Mouse (Mus musculus) kidney, postnatal 25 days (tissue): ENCODE measurements at regions not wholly inside any gene's neighbourhood (a gene's known extent, or its start where the extent isn't known, plus 50 kb on each side); places are given as distances from the start of the nearest gene placed in this dataset.

Experiments
- DNase-seq, 2 experiments: peaks; one replicate each; pipeline ENCODE4 v3.0.0; 2021; ENCODE audit warnings: mixed read lengths in 2 of 2

GRCm38 (mm10) chr15:63527318-63527717 is 317.7 kb downstream of the Gsdmc2 start:
- no peak for DNase-seq

GRCm38 (mm10) chr15:63526820-63527219 is 318.2 kb downstream of the Gsdmc2 start:
- no peak for DNase-seq

- no peak for DNase-seq
These were observed 327.7 kb downstream of the Gsdmc2 start for GRCm38 (mm10) chr15:63517301-63517700.

GRCm38 (mm10) chr15:63500453-63500852 is 344.5 kb downstream of the Gsdmc2 start:
- no peak for DNase-seq

GRCm38 (mm10) chr15:63498483-63498882 is 346.5 kb downstream of the Gsdmc2 start:
- no peak for DNase-seq

GRCm38 (mm10) chr15:63497207-63497606 is 347.8 kb downstream of the Gsdmc2 start:
- no peak for DNase-seq

- DNase-seq, result no peak
These were observed 360.1 kb downstream of the Gsdmc2 start for GRCm38 (mm10) chr15:63484910-63485309.

- DNase-seq, result peak in 1 of 2 experiments; percentile 2
These were observed 360.6 kb downstream of the Gsdmc2 start for GRCm38 (mm10) chr15:63484217-63484887.

- DNase-seq, result no peak
These were observed 365.6 kb downstream of the Gsdmc2 start for GRCm38 (mm10) chr15:63479270-63479805.

GRCm38 (mm10) chr15:63466916-63467315 is 378.1 kb downstream of the Gsdmc2 start:
- DNase-seq, result no peak

GRCm38 (mm10) chr15:63452529-63452928 is 392.4 kb downstream of the Gsdmc2 start:
- no peak for DNase-seq

GRCm38 (mm10) chr15:63446288-63446687 is 398.7 kb downstream of the Gsdmc2 start:
- DNase-seq, result no peak

GRCm38 (mm10) chr15:63445016-63445415 is 400.0 kb downstream of the Gsdmc2 start:
- DNase-seq, result no peak

GRCm38 (mm10) chr15:63442146-63442780 is 402.7 kb downstream of the Gsdmc2 start:
- no peak for DNase-seq

- DNase-seq, result no peak
These were observed 432.3 kb downstream of the Gsdmc2 start for GRCm38 (mm10) chr15:63412649-63413048.

GRCm38 (mm10) chr15:63411771-63412118 is 433.2 kb downstream of the Gsdmc2 start:
- DNase-seq, result no peak

GRCm38 (mm10) chr15:63410994-63411770 is 433.8 kb downstream of the Gsdmc2 start:
- DNase-seq, result no peak

GRCm38 (mm10) chr15:63400445-63400844 is 444.5 kb downstream of the Gsdmc2 start:
- DNase-seq, result no peak

- DNase-seq, result no peak
These were observed 445.0 kb downstream of the Gsdmc2 start for GRCm38 (mm10) chr15:63400011-63400410.

GRCm38 (mm10) chr15:63397485-63397884 is 447.5 kb downstream of the Gsdmc2 start:
- DNase-seq, result no peak

- no peak for DNase-seq
These were observed 467.7 kb downstream of the Gsdmc2 start for GRCm38 (mm10) chr15:63377258-63377657.

- DNase-seq, result no peak
These were observed 473.5 kb downstream of the Gsdmc2 start for GRCm38 (mm10) chr15:63371328-63372023.

- DNase-seq, result no peak
These were observed 480.5 kb downstream of the Gsdmc2 start for GRCm38 (mm10) chr15:63364473-63364872.
